Mouse (Mus musculus): Measurements from ENCODE around the gene Setd1b. TPM values are rescaled to one million over a fixed set of nuclear protein-coding genes. Genes with fewer than 3 reads are reported as not detected.
"Not testable (repeated sequence)": the region's sequence is repeated elsewhere in the genome, so short reads cannot be mapped to it uniquely, and the experiment has no call there.

Setd1b gene
- polyA plus RNA-seq, 1 experiment from 2014 or later = 7.4 TPM

DNA sequence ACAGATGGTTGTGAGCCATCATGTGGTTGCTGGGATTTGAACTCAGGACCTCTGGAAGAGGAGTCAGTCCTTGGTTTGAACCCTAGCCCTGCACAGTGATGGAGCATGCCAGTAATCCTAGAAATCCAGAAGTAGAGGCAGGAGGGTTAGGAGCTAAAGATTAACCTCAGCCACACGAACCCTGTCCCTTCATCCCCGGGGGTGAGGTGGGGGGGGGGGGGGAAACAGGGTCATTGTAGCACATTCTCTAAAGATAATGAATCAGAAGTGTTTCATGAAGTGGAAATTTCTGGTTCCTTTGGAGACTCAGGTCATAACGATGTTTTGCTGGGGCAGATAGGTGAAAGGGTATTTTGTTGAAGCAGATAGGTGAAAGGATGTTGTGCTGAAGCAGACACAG lies 48.9 kb downstream of the Setd1b start:
- no peak for DNase-seq (ENCODE audit: low spot score)
- 86% methylated on average over 3 of the region's 3 CpGs for WGBS

GRCm38 (mm10) chr5:123191427-123191826 lies 49.4 kb downstream of the Setd1b start:
- Histone ChIP-seq H3K36me3 (no peaks in the 10 kb centered on the region), H3K4me3 (no peak overlapping the region), H3K9me3 (replicated peaks) (no peaks in the 10 kb centered on the region), H3K4me1 (peaks cover 4% of the 10 kb centered on the region), H3K27me3 (ENCODE audit: low read depth, poor library complexity, severe bottlenecking) (no peaks in the 10 kb centered on the region), H3K27ac (replicated peaks) (no peak overlapping the region)
- WGBS = 87% methylated on average over 6 of the region's 6 CpGs
- no peak for DNase-seq (ENCODE audit: low spot score)

More for the DNA sequence above, 48.9 kb downstream of the Setd1b start:
- no peak overlapping the region for H3K27ac ChIP-seq (replicated peaks)
- peaks cover 4% of the 10 kb centered on the region for H3K4me1 ChIP-seq
- no peaks in the 10 kb centered on the region for H3K27me3 ChIP-seq (ENCODE audit: low read depth, poor library complexity, severe bottlenecking)
- no peak overlapping the region for H3K4me3 ChIP-seq
- H3K9me3 ChIP-seq (replicated peaks) = no peaks in the 10 kb centered on the region
- H3K36me3 ChIP-seq = no peaks in the 10 kb centered on the region

- H3K27ac ChIP-seq (replicated peaks) = no peak overlapping the region
- no peak overlapping the region for H3K4me3 ChIP-seq
- no peaks in the 10 kb centered on the region for H3K27me3 ChIP-seq (ENCODE audit: low read depth, poor library complexity, severe bottlenecking)
- no peaks in the 10 kb centered on the region for H3K9me3 ChIP-seq (replicated peaks)
- 58% methylated on average over 9 of the region's 9 CpGs for WGBS
- peaks cover 4% of the 10 kb centered on the region for H3K4me1 ChIP-seq
- no peak for DNase-seq (ENCODE audit: low spot score)
- H3K36me3 ChIP-seq = no peaks in the 10 kb centered on the region
Observed at GRCm38 (mm10) chr5:123192606-123193150, 50.7 kb downstream of the Setd1b start.

DNA sequence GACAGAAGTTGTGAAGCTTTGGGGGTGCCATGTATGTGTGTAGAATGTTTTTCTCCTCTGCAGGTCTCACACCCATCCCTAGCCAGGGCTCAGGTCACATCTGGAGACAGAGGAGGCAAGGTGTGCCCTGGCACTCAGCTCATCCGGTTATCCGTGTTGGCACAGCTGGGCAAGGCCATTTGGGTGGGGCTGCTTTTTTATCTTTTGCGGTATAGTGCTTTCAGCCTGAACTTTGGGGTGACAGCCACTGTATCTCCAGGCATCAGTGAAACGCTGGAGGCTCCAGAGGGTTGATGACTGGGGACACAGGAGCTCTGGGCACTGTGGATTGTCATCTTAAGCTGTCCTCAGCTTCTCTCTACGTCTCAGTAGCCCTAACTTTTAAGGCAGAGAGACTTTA lies 51.4 kb downstream of the Setd1b start:
- H3K36me3 ChIP-seq = no peaks in the 10 kb centered on the region
- peaks cover 4% of the 10 kb centered on the region for H3K4me1 ChIP-seq
- WGBS = 85% methylated on average over 5 of the region's 5 CpGs
- H3K27ac ChIP-seq (replicated peaks) = no peak overlapping the region
- H3K9me3 ChIP-seq (replicated peaks) = no peaks in the 10 kb centered on the region
- no peaks in the 10 kb centered on the region for H3K27me3 ChIP-seq (ENCODE audit: low read depth, poor library complexity, severe bottlenecking)
- no peak overlapping the region for H3K4me3 ChIP-seq
- DNase-seq (ENCODE audit: low spot score) = no peak

DNA sequence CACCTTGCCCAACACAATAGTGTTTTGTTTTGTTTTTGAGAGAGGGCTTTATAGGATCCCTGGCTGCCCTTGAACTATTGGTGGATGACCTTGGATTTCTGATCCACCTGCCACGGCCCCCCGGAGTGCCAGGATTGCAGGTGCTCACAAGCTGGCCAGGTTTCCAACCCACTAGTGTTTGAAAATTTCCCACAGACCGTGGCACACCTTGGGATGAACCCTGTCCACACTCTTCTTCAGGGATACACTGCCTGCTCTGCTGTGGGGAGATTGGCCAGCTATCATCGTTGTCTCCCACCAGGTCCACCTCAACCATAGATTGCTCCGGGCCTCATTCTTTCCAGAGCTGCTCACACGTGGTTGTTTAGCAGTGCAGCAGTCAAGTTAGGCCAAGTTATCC lies 52.9 kb downstream of the Setd1b start:
- H3K27ac ChIP-seq (replicated peaks) = no peak overlapping the region
- no peaks in the 10 kb centered on the region for H3K27me3 ChIP-seq (ENCODE audit: low read depth, poor library complexity, severe bottlenecking)
- 93% methylated on average over 6 of the region's 6 CpGs for WGBS
- peaks cover 4% of the 10 kb centered on the region for H3K4me1 ChIP-seq
- no peaks in the 10 kb centered on the region for H3K9me3 ChIP-seq (replicated peaks)
- DNase-seq (ENCODE audit: low spot score) = no peak
- no peak overlapping the region for H3K4me3 ChIP-seq
- H3K36me3 ChIP-seq = no peaks in the 10 kb centered on the region

DNA sequence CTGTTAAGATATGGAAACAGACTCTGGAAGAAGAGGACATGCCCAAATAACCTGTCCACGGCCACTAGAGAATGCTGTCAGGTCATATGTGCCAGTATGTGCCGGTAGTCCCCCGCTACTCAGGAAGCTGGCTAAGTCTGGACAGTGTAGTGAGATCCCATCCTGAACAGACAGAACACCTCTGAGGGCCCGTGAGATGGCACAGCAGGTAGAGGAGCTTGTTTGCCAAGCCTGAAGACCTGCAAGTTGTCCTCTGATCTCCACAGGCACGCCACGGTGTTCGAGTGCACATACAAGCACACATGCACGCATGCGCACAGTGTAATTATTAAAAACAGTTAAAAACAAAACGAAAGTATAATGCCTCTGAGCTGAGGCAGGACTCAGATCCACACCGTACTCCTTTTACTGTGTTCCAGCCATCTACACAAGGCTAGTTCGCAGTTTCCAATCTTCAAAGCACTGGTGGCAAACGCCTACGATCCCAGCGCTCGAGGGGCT lies 53.6 kb downstream of the Setd1b start:
- Histone ChIP-seq H3K4me1 (peaks cover 4% of the 10 kb centered on the region), H3K36me3 (no peaks in the 10 kb centered on the region), H3K27ac (replicated peaks) (no peak overlapping the region), H3K27me3 (ENCODE audit: low read depth, poor library complexity, severe bottlenecking) (no peaks in the 10 kb centered on the region), H3K9me3 (replicated peaks) (no peaks in the 10 kb centered on the region), H3K4me3 (no peak overlapping the region)
- WGBS = 91% methylated on average over 16 of the region's 16 CpGs
- no peak for DNase-seq (ENCODE audit: low spot score)

GRCm38 (mm10) chr5:123196746-123197145 lies 54.8 kb downstream of the Setd1b start:
- Histone ChIP-seq H3K27me3 (ENCODE audit: low read depth, poor library complexity, severe bottlenecking) (no peaks in the 10 kb centered on the region), H3K36me3 (no peaks in the 10 kb centered on the region), H3K9me3 (replicated peaks) (no peaks in the 10 kb centered on the region), H3K4me3 (no peak overlapping the region), H3K4me1 (peaks cover 4% of the 10 kb centered on the region), H3K27ac (replicated peaks) (no peak overlapping the region)
- DNase-seq (ENCODE audit: low spot score) = no peak
- WGBS = 82% methylated on average over 4 of the region's 4 CpGs

- Histone ChIP-seq H3K36me3 (no peaks in the 10 kb centered on the region), H3K27me3 (ENCODE audit: low read depth, poor library complexity, severe bottlenecking) (no peaks in the 10 kb centered on the region), H3K27ac (replicated peaks) (no peak overlapping the region), H3K4me3 (no peak overlapping the region), H3K4me1 (no peaks in the 10 kb centered on the region), H3K9me3 (replicated peaks) (no peaks in the 10 kb centered on the region)
- no peak for DNase-seq (ENCODE audit: low spot score)
- WGBS = 88% methylated on average over 4 of the region's 4 CpGs
Observed at GRCm38 (mm10) chr5:123198523-123198922, 56.5 kb downstream of the Setd1b start.

- 90% methylated on average over 6 of the region's 7 CpGs for WGBS
- not testable (repeated sequence) for H3K36me3 ChIP-seq; H3K27ac ChIP-seq (replicated peaks); H3K4me3 ChIP-seq; H3K4me1 ChIP-seq; DNase-seq (ENCODE audit: low spot score); H3K27me3 ChIP-seq (ENCODE audit: low read depth, poor library complexity, severe bottlenecking); H3K9me3 ChIP-seq (replicated peaks)
Observed at GRCm38 (mm10) chr5:123200816-123201522, 59.0 kb downstream of the Setd1b start.

DNA sequence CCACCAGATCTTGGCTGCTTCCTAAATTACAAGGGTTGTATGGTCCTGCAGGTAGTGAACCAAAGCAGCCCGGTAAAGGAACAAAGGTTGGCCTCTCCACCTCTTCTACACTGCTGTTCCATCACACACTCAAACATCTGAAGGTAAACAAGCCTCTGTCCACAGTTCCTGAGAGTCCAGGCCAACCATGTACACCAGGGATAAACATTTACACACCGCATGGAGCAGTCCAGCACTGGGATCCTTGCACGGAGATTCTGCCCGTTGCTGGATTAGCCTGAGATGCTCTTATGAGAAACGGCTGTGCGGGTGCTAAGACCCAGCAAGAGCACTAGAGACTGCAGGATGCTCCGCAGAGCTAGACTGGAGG lies 59.5 kb downstream of the Setd1b start:
- 0 out of 2 replicates have a peak, but pooled peaks cover 2% of the 10 kb centered on the region for H3K9me3 ChIP-seq (replicated peaks)
- no peak overlapping the region for H3K27ac ChIP-seq (replicated peaks)
- no peak for DNase-seq (ENCODE audit: low spot score)
- no peaks in the 10 kb centered on the region for H3K4me1 ChIP-seq
- H3K4me3 ChIP-seq = no peak overlapping the region
- 86% methylated on average over 7 of the region's 7 CpGs for WGBS
- no peaks in the 10 kb centered on the region for H3K27me3 ChIP-seq (ENCODE audit: low read depth, poor library complexity, severe bottlenecking)
- no peaks in the 10 kb centered on the region for H3K36me3 ChIP-seq

- H3K27ac ChIP-seq (replicated peaks) = no peak overlapping the region
- H3K4me3 ChIP-seq = no peak overlapping the region
- H3K27me3 ChIP-seq (ENCODE audit: low read depth, poor library complexity, severe bottlenecking) = no peaks in the 10 kb centered on the region
- 0 out of 2 replicates have a peak, but pooled peaks cover 2% of the 10 kb centered on the region for H3K9me3 ChIP-seq (replicated peaks)
- H3K36me3 ChIP-seq = no peaks in the 10 kb centered on the region
- WGBS = 86% methylated on average over 5 of the region's 5 CpGs
- no peaks in the 10 kb centered on the region for H3K4me1 ChIP-seq
- DNase-seq (ENCODE audit: low spot score) = no peak
Observed at GRCm38 (mm10) chr5:123201987-123202386, 60.0 kb downstream of the Setd1b start.

GRCm38 (mm10) chr5:123202771-123203170 lies 60.8 kb downstream of the Setd1b start:
- H3K27ac ChIP-seq (replicated peaks); H3K9me3 ChIP-seq (replicated peaks); H3K4me3 ChIP-seq; H3K27me3 ChIP-seq (ENCODE audit: low read depth, poor library complexity, severe bottlenecking); H3K4me1 ChIP-seq; H3K36me3 ChIP-seq; DNase-seq (ENCODE audit: low spot score): not testable (repeated sequence)
- WGBS = 42% methylated on average over 4 of the region's 4 CpGs

DNA sequence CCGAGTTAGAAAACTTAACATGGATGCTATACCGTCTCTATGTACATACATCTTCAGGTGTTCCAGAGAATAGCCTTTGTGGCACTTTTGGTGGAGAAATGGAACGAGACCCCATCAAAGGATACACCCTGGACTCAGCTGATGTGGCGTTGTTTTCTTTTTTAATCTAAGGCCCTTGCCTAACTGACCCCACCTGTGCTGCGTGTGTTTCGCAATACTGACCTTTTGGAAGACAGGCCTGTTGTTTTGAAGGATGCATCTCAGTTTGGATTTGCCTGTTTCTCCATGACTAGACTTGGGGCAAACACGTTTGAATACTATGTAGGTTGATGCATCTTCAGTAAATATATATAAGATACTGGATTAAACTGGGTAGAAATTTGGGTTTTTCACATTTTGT lies 61.6 kb downstream of the Setd1b start:
- WGBS = 90% methylated on average over 7 of the region's 7 CpGs
- DNase-seq (ENCODE audit: low spot score); H3K9me3 ChIP-seq (replicated peaks); H3K4me3 ChIP-seq; H3K4me1 ChIP-seq; H3K27me3 ChIP-seq (ENCODE audit: low read depth, poor library complexity, severe bottlenecking); H3K36me3 ChIP-seq; H3K27ac ChIP-seq (replicated peaks): not testable (repeated sequence)
